Mouse (Mus musculus) embryonic facial prominence, embryonic 13.5 days (tissue): Measurements from ENCODE around the gene Mettl17. TPM values are rescaled to one million over a fixed set of nuclear protein-coding genes. Genes with fewer than 3 reads are reported as not detected.

Source experiments
- ATAC-seq: fragments of 200-750 bp; cut with Nextera tagmentation; 2 replicates; pipeline ENCODE4 v1.8.0; 2017; ENCODE audit warnings: low read depth; ENCODE audit not compliant: insufficient number of reproducible peaks, insufficient read depth, low FRiP score, low TSS enrichment
- H3K27ac ChIP-seq: fragments of 300-500 bp; sonication (generic); 2 replicates; pipeline ENCODE4 v1.5.1; 2015; ENCODE audit warnings: moderate library complexity, mild to moderate bottlenecking, inconsistent platforms
- H3K27me3 ChIP-seq: fragments of 300-500 bp; sonication (generic); 2 replicates; pipeline ENCODE4 v1.6.1; 2015; ENCODE audit warnings: mild to moderate bottlenecking, inconsistent platforms
- H3K36me3 ChIP-seq: fragments of 300-500 bp; sonication (generic); 2 replicates; pipeline ENCODE4 v1.6.1; 2015; ENCODE audit warnings: mild to moderate bottlenecking, inconsistent platforms
- H3K4me1 ChIP-seq: fragments of 300-500 bp; sonication (generic); 2 replicates; pipeline ENCODE4 v1.6.1; 2015; ENCODE audit warnings: inconsistent platforms
- H3K4me2 ChIP-seq: fragments of 300-500 bp; sonication (generic); 2 replicates; pipeline ENCODE4 v1.6.1; 2015; ENCODE audit warnings: moderate library complexity, mild to moderate bottlenecking, inconsistent platforms
- H3K4me3 ChIP-seq: fragments of 300-500 bp; sonication (generic); 2 replicates; pipeline ENCODE4 v1.5.1; 2015; ENCODE audit warnings: mild to moderate bottlenecking, inconsistent platforms
- H3K9ac ChIP-seq: fragments of 300-500 bp; sonication (generic); 2 replicates; pipeline ENCODE4 v1.6.1; 2015; ENCODE audit warnings: mild to moderate bottlenecking, inconsistent platforms
- H3K9me3 ChIP-seq: fragments of 300-500 bp; sonication (generic); 2 replicates; pipeline ENCODE4 v1.6.1; 2016; ENCODE audit warnings: inconsistent platforms
- WGBS: fragments of 180-500 bp; shearing (Covaris S2); methylation state at CpG from one replicate; pipeline ENCODE4 v1.1.7; 2015; ENCODE audit warnings: mixed read lengths; 5-methylcytosine and 5-hydroxymethylcytosine counted together
- polyA plus RNA-seq: library from polyadenylated mRNA; unstranded; fragments of >200 nt; fragmentation: Nextera tagmentation; extraction: Ambion mirVana; gene quantifications from 2 replicates; pipeline ENCODE4 v1.2.1, GENCODE M21; 2015

Gene Mettl17
- polyA plus RNA-seq, 1 experiment from 2014 or later, result 54.2 TPM

DNA sequence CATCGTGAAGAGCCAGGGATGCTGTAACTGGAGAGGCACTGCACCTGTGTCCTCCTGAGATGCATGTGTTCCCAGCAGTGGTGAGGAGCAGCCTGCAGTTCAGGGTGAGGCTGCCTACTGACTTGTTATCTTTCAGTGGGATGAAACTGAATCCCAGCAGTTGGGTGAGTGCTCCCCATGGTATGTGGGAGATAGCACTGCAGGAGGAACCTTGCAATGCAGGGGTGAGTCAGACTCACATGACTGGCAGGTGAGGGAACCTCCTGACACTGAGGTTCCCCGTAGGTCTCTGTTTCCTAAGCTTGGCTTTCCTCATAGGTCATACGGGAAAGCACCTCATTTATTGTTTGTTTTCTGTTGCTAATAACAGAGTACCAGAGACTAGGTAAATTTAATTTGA, 7.1 kb upstream of the Mettl17 start:
- Histone ChIP-seq H3K9ac (no peak overlapping the region), H3K4me1 (no peaks in the 10 kb centered on the region), H3K36me3 (no peaks in the 10 kb centered on the region), H3K9me3 (no peaks in the 10 kb centered on the region), H3K27me3 (no peaks in the 10 kb centered on the region), H3K4me3 (no peak overlapping the region), H3K4me2 (no peak overlapping the region), H3K27ac (no peak overlapping the region)
- WGBS, result 77% methylated on average over 3 of the region's 3 CpGs
- ATAC-seq, result no peak

DNA sequence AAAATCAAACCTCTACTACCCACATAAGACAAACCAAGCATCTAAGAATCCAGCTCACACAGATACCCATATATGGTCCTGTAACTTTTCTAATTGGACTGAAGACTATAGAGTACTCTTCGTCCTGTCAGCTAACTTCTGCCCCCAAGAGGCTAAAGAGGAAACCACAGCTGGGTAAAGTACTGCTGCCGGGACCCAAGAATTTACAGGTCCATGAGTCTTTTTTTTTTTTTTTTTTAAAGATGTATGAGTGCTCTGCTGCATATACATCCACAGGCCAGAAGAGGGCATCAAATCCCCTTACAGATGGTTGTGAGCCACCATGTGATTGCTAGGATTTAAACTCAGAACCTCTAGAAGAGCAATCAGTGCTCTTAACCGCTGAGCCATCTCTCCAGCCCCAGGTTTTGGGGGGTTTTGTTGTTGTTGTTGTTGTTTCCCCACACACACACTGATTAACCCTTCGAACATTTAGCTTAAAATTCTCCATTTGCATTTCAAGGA, 1.1 kb upstream of the Mettl17 start:
- WGBS, result 2% methylated on average over 4 of the region's 4 CpGs
- H3K9ac ChIP-seq, result peak overlapping the region; percentile 64; the same call in 1 of the 2 replicates

DNA sequence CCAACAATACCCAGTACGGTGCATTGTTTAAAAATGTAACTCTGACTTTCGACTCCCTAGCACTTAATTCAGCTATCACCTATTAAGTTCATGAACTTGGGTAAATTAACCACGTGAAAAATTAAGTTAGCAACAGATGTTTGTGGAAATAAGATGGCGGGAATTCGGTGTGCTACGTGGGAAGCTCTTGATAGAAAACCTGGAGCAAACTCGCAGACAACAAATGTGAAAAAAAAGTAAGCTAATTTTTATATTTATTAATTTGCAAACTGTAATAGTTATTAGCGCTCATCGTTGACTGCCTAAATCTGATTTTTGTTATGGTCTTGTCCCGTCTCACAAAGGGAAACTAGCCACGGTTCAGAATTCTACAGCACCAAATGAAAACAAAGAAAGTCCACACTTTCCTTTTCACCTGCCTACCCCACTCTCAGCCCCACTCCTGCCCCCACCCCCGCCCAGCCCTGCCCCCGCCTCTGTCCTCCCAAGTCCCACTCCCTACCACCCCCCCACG, 554 bp upstream of the Mettl17 start:
- 2% methylated on average over 14 of the region's 14 CpGs for WGBS
- ATAC-seq, result peak; percentile 17
- Histone ChIP-seq H3K9ac (peak overlapping the region; percentile 64), H3K4me1 (peaks cover 13% of the 10 kb centered on the region), H3K4me3 (peak overlapping the region; percentile 83), H3K9me3 (no peaks in the 10 kb centered on the region), H3K4me2 (peak overlapping the region; percentile 89), H3K27me3 (no peaks in the 10 kb centered on the region), H3K27ac (peak overlapping the region; percentile 55), H3K36me3 (peaks cover 25% of the 10 kb centered on the region)

More for the DNA sequence above, 1.1 kb upstream of the Mettl17 start:
- H3K27me3 ChIP-seq, result no peaks in the 10 kb centered on the region
- H3K27ac ChIP-seq, result peak overlapping the region; percentile 55
- peak overlapping the region; percentile 83 for H3K4me3 ChIP-seq
- 0 out of 2 replicates have a peak, but pooled peaks have one; percentile 23 for ATAC-seq
- peaks cover 20% of the 10 kb centered on the region for H3K36me3 ChIP-seq
- peak overlapping the region; percentile 89 for H3K4me2 ChIP-seq
- H3K4me1 ChIP-seq, result peaks cover 13% of the 10 kb centered on the region
- no peaks in the 10 kb centered on the region for H3K9me3 ChIP-seq

DNA sequence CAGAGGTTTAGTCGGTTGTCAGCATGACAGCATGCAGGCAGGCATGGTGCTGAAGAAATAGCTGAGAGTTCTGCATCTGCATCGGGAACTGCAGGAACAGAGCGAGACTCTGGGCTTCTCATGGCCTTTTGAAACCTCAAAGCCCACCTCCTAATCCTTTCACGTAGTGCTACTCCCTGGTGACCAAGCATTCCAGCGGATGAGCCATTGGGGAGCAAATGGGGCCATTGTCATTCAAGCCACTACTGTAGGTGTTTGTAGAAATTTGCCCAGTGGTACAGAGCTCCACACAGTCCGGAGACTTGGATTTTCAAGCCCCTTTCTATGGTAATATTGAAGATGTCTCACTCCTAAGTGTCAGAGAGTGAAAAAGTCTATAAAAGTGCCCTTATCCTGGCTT, 1.4 kb downstream of the Mettl17 start:
- H3K27me3 ChIP-seq, result no peaks in the 10 kb centered on the region
- WGBS, result 55% methylated on average over 6 of the region's 6 CpGs
- peak overlapping the region; percentile 83 for H3K4me3 ChIP-seq
- peaks cover 13% of the 10 kb centered on the region for H3K4me1 ChIP-seq
- H3K9me3 ChIP-seq, result no peaks in the 10 kb centered on the region
- H3K9ac ChIP-seq, result 0 out of 2 replicates have a peak overlapping the region, but pooled peaks have one; percentile 21
- no peak for ATAC-seq
- H3K36me3 ChIP-seq, result peaks cover 45% of the 10 kb centered on the region
- H3K4me2 ChIP-seq, result peak overlapping the region; percentile 89
- H3K27ac ChIP-seq, result no peak overlapping the region

DNA sequence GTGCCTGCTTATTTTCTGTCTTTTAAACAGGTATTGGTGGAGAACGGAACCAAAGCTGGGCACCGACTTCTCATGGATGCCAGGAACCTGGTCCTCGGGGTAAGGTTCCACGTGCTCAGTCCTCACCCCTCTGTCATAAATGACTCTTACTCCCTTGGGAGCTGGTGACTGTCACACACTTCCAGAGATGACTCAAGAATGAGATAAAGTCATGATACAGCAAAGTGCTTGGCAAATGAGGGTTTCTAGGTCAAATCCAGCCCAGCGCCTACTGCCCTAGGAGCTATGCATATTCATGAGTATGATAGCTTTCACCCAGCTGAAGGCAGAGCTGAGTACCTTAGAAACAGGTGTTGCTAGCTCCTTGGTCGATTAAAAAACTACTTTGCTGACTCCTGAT, 5.2 kb downstream of the Mettl17 start:
- ATAC-seq, result no peak
- no peak overlapping the region for H3K27ac ChIP-seq
- H3K36me3 ChIP-seq, result peaks cover 61% of the 10 kb centered on the region
- H3K27me3 ChIP-seq, result no peaks in the 10 kb centered on the region
- no peak overlapping the region for H3K4me3 ChIP-seq
- 90% methylated on average over 6 of the region's 6 CpGs for WGBS
- peaks cover 18% of the 10 kb centered on the region for H3K4me1 ChIP-seq
- H3K9ac ChIP-seq, result no peak overlapping the region
- no peak overlapping the region for H3K4me2 ChIP-seq
- no peaks in the 10 kb centered on the region for H3K9me3 ChIP-seq

DNA sequence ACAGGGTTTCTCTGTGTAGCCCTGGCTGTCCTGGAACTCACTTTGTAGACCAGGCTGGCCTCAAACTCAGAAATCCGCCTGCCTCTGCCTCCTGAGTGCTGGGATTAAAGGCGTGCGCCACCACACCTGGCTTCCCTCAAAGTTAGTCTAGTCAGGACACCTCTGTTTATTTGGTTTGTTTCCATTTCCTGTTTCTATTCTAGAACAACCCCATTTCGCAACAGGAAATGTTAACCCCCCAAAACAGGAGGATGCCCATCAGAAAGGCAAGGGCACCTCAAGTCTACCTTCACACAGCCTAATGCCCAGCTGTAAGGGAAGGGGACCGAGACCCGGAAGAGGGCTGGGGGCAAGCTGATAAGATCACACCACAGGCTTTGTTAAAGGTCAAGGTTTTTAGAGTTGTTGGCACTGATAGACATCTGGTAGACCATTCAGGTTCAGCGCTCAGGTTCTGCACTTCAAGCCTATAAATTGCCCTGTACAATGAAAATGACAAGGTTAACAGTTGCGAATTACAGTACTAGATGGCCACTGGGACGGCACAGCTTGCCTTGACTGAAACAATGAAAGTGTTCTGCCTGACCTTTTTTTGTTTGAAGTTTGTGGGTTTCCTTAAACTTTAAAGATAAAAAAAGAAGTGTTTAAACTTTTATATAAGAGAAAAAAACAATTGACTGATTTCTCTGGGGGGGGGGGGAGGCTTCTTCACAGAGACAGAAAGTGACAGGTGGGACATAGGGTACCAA, 7.7 kb downstream of the Mettl17 start, which contains the start of gene Slc39a2:
Slc39a2 (plus strand) TSS at position 699 of the 749 bp plus-strand sequence.
- no peak within 1 kb of the TSS for H3K4me3 ChIP-seq
- H3K27me3 ChIP-seq, result no peaks in the 10 kb centered on the region
- H3K4me2 ChIP-seq, result 0 out of 2 replicates have a peak within 1 kb of the TSS, but pooled peaks have one; percentile 7
- H3K9ac ChIP-seq, result no peak within 1 kb of the TSS
- peaks cover 5% of the 10 kb centered on the region for H3K4me1 ChIP-seq
- WGBS, result 91% methylated on average over 9 of the region's 9 CpGs
- peaks cover 57% of the 10 kb centered on the region for H3K36me3 ChIP-seq
- peak within 1 kb of the TSS; percentile 51 for H3K27ac ChIP-seq
- no peaks in the 10 kb centered on the region for H3K9me3 ChIP-seq
- no peak for ATAC-seq

DNA sequence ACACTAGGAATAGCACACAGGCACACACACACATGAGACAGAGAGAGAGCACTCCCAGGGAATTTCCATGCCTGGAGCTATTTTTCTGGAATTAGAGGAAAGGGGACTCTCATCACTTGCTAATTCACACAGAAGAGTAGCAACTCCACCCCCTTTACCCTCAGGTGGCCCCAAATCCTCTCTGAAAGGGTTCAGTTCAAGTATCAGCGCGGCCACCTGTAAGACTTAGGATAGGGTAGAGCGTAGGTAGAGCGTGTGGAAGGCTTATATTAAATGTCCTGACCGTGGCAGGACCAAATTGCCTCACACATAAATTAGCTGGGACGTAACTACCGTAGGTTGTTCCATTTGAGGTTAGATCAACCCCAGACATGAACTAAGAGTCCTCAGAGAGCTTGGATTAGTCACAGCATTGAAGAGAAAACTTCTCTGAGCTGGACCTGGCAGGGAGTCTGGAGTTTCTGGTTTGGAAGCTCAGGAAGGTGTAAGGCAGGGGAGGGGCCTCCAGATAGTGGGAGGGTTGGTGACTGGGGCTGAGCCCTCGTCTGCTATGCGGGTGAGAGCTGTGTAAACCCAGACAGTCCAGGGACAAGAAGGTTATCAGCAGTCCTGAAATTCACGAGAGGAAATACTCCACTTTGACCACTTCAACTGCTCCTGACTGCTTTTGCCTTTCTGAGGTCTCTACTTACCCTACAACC, 8.6 kb downstream of the Mettl17 start:
- 0 out of 2 replicates have a peak overlapping the region, but pooled peaks have one; percentile 7 for H3K4me2 ChIP-seq
- ATAC-seq, result peak; percentile 26; the same call in 1 of the 2 replicates
- peaks cover 49% of the 10 kb centered on the region for H3K36me3 ChIP-seq
- no peak overlapping the region for H3K9ac ChIP-seq
- peak overlapping the region; percentile 51 for H3K27ac ChIP-seq
- H3K9me3 ChIP-seq, result no peaks in the 10 kb centered on the region
- no peak overlapping the region for H3K4me3 ChIP-seq
- 15% methylated on average over 10 of the region's 10 CpGs for WGBS
- H3K27me3 ChIP-seq, result no peaks in the 10 kb centered on the region
- H3K4me1 ChIP-seq, result peaks cover 5% of the 10 kb centered on the region

DNA sequence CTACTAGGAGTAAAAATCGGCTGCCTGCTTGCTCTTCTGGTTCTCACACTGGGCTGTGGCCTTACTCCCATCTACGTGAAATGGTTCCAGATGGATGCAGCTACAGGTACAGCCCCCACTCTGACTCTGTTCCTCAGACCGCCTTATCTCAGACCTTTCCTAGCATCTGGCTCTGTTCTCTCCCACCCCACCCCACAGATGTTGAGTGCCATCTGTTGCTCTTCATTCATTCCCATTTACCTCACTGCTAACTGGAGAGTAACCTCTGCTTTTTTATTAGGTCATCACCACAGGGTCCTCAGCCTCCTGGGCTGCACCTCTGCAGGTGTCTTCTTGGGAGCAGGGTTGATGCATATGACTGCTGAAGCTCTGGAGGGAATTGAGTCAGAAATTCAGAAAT, 9.2 kb downstream of the Mettl17 start:
- no peak overlapping the region for H3K4me3 ChIP-seq
- H3K9ac ChIP-seq, result no peak overlapping the region
- H3K27me3 ChIP-seq, result no peaks in the 10 kb centered on the region
- H3K9me3 ChIP-seq, result no peaks in the 10 kb centered on the region
- peak overlapping the region; percentile 51; the same call in 1 of the 2 replicates for H3K27ac ChIP-seq
- H3K4me1 ChIP-seq, result peaks cover 5% of the 10 kb centered on the region
- ATAC-seq, result no peak
- 49% methylated on average over 3 of the region's 3 CpGs for WGBS
- H3K36me3 ChIP-seq, result peaks cover 43% of the 10 kb centered on the region
- 0 out of 2 replicates have a peak overlapping the region, but pooled peaks have one; percentile 7 for H3K4me2 ChIP-seq

DNA sequence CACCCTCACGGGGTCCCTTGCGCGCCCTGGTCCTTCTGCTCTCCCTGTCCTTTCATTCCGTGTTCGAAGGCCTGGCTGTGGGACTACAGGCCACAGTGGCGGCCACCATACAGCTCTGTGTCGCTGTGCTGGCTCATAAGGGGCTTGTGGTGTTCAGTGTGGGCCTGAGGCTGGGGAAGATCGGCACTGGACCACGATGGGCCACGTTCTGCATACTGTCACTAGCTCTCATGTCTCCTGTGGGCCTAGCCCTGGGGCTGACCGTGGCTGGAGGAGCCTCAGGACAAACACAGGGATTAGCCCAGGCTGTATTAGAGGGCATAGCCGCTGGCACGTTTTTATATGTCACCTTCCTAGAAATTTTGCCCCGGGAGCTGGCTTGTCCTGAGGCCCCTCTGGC, 10.4 kb downstream of the Mettl17 start:
- Histone ChIP-seq H3K4me1 (peaks cover 5% of the 10 kb centered on the region), H3K4me3 (no peak overlapping the region), H3K9me3 (no peaks in the 10 kb centered on the region), H3K36me3 (peaks cover 31% of the 10 kb centered on the region), H3K27ac (no peak overlapping the region), H3K9ac (no peak overlapping the region), H3K27me3 (no peaks in the 10 kb centered on the region), H3K4me2 (no peak overlapping the region)
- WGBS, result 69% methylated on average over 14 of the region's 14 CpGs
- ATAC-seq, result no peak

DNA sequence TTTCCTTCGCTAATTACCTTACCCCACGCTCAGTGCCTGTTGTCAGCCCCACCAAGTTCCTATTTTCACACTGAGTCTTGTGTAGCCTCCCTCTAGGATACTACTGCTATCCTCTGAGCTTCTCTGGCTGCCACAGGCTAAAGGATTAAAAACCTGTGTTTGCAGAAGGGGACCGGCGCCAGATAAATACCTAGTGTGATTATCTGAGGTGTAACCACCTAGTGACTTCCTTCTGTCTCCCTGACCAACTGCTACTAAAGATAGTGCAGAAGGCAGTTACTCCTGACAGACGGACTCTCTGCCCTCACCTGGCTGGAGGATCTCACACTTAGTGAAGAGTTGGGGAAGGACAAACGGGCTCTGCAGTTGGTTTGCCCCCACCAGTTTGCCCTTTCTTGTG, 11.4 kb downstream of the Mettl17 start:
- Histone ChIP-seq H3K4me3 (no peak overlapping the region), H3K27me3 (no peaks in the 10 kb centered on the region), H3K9ac (no peak overlapping the region), H3K4me2 (no peak overlapping the region), H3K27ac (no peak overlapping the region), H3K9me3 (no peaks in the 10 kb centered on the region), H3K36me3 (peaks cover 21% of the 10 kb centered on the region), H3K4me1 (peaks cover 5% of the 10 kb centered on the region)
- WGBS, result 71% methylated on average over 6 of the region's 6 CpGs
- ATAC-seq, result no peak

DNA sequence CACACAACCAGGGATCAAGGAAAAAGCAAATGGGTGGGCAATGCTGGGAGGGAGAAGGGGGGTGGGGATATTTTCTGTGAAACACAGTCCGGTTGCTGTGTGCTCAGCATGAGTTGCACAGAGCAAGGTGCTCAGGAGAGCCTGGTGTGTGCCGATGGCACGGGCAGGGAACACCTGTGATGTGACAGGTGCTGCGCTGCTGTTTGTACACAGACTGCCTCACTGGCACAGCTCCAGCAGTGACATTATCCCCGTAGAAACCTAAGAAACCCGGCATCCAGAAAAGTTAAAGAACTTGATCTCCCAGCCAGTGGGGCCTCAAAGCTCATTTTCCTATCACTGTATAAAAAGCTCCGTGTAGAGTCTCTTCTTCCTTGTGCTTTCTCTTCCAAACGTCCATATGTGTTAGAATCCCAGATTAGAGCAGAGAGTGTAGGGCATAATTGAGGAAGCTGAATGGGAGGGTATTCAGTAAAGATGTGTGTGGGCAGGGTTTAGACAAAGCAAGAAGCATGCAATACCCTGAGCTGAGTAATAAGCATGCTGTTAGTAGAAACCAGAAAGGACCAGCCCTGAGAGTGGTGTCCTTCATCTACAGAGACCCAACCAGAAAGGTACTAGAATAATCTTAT, 12.0 kb downstream of the Mettl17 start:
- no peak for ATAC-seq
- H3K36me3 ChIP-seq, result peaks cover 15% of the 10 kb centered on the region
- WGBS, result 56% methylated on average over 8 of the region's 8 CpGs
- peaks cover 5% of the 10 kb centered on the region for H3K4me1 ChIP-seq
- no peak overlapping the region for H3K4me2 ChIP-seq
- H3K4me3 ChIP-seq, result no peak overlapping the region
- 0 out of 2 replicates have a peak overlapping the region, but pooled peaks have one; percentile 40 for H3K9ac ChIP-seq
- no peaks in the 10 kb centered on the region for H3K9me3 ChIP-seq
- no peaks in the 10 kb centered on the region for H3K27me3 ChIP-seq
- no peak overlapping the region for H3K27ac ChIP-seq
